Mouse (Mus musculus) hindlimb bud, embryonic 11.5 days (tissue): ENCODE measurements around the gene Ak7.

Experiments used
- DNase-seq: peaks from one replicate; pipeline ENCODE4 v3.0.0-alpha.2; 2012; ENCODE audit warnings: low read depth, low spot score; ENCODE audit errors: extremely low spot score

The Ak7 gene

DNA sequence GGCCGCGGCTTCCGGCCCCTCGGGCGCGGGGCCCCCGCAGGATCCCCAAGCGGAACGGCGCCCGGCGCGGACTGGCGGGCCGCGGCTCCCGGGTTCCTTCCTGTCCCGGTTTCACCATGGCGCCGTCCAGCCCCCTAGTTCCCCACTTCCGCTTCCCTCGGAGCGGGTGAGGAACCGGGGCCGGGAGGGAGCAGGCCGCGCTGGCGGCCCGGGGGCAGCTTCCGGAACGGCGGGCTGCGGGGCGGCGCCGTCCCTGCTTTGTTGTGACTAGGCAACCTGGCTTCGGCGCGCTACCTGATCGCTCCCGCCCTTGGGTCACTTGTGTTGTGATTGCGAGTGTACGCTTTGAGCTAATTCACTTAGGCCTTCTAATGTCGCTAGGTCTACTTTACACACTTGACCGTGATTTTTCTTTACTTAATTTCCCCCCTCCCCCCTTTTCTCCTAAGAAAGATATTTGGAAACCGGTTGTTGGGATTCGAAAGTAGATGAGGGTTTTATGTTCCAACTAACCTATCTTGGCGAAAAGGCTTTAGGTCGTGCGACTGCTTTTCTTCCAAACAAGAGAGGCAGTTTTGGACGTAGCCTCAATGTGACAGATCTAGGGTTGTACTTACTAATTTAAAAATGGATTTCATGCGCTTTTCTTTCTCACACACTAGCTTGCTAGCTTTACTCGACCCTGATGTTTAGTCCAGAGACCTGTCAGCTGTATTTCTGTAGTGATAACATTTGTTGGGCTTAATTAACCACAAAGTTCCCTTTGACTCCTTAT, 79.4 kb downstream of the Ak7 start:
- no peak for DNase-seq

DNA sequence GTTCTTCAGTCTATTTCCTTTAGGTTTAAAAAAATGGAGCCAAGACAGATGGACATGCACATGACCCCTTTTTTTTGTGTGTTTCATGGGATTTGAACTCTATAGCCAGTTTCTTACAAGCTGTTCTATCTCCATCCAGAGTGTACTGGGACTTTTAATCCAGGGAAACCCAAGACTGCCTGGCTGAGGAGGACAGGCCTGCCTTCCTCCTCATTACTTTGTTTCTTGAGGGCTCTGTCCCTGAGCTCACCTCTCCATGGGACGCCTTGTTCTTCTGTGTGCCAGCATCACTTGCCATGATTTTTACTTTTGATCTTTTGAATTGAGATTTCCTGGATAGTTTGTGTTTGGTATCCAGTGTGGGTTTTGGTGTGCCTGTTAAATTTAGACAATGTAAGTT, 80.3 kb downstream of the Ak7 start:
- DNase-seq, result no peak

DNA sequence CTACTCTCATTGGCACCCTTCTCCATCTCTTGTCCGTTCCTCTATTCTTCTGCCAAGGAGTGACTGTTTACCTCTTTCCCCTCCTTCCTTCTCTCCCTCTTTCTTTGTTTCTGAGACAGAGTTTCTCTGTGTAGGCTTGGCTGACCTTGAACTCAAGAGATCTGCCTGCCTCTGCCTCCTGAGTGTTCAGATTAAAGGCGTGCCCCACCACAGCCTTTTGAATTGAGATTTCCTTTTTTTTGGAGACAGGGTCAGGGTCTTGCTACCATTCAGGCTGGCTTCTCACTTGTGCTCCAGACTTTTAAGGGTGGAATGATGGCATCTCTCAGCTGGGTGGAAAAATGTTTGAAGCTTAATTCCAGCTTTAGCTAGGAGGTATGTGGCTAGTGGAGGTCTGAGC, 81.8 kb downstream of the Ak7 start:
- DNase-seq, result no peak

DNA sequence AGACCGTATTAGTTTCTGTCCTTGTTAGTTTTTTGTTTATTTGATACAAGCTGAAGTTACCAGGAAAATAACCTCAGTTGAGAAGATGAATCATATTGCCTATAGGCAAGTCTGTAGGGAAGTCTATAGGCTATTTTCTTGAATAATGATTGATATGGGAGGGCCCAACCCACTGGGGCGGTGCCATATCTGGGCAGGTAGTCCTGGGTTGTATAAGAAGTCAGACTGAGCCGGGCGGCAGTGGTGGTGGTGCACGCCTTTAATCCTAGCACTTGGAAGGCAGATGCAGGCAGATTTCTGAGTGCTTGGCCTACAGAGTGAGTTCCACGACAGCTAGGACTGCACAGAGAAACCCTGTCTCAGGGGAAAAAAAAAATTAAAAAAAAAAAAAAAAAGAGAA, 84.1 kb downstream of the Ak7 start:
- DNase-seq, result no peak

DNA sequence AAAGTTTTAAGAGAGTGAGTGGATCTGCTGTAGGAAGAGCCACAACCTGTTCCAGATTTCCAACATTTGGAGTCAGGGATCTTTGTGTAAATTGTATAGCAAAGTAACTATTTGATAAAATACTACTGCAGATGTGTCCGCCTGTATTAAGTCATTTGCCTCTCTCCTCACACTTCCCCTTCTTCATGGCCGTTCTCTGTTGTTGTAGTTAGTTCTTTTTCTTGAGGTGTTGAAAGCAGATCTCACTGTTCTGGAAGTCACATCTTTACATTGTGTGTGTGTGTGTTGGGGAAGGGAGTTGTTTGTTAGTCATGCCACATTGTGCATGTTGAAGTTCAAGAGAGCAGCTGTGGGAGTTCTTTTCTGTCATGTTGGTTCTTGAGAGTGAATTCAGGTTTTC, 89.1 kb downstream of the Ak7 start:
- no peak for DNase-seq

DNA sequence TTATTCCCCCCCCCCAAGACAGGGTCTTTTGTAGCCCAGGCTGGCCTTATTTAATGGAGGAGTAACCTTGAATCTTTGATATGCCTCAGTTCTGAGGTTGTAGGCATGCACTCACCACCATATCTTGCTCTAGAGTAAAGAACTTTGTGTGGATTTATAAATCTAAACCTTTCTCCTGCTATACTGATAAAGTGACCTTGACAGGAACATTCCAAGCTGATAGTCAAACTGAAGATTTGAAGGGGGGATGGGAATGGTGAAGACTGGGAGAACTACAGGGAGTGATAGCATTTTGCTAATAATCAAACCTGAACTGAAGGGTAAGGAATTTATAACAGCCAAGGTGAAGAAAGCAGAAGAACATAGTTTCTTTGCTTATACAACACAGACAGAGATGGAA, 92.2 kb downstream of the Ak7 start:
- no peak for DNase-seq

DNA sequence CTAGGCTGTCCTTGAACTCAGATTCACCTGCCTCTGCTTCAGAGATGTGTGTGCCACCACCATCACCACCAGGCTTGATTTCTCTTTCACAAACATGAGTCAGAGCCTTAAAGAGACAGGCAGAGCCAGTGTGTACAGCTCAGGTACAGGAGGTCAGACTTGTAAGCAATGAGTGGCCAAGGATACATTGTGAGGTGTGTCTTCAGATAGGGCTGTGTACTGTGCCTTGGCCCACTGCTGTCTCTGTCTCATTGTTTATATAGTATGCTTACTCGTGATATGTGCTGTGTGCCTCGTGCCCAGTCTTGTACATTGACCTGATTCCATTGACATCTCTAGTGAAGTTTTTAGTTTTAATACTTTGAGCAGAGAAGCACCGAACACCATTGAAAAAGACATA, 100.0 kb downstream of the Ak7 start:
- no peak for DNase-seq

DNA sequence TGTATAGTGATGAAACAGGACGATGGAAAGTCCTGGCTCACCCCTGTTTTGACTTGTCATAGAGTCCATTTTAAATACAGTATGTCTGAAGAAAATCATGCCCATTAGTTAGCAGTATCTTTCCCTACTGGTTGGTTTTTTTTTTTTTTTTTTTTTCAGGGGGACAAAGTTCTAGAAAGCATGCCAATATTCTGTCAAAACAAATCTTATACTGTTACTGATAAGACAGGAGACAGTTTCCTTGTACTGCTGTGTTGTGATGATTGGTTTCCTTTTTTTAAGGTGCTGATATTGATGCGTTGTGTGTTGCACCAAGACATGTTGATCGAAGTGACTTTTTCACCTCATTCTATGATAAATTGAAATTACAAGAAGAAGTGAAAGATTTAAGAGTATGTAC, 100.4 kb downstream of the Ak7 start:
- DNase-seq, result no peak

DNA sequence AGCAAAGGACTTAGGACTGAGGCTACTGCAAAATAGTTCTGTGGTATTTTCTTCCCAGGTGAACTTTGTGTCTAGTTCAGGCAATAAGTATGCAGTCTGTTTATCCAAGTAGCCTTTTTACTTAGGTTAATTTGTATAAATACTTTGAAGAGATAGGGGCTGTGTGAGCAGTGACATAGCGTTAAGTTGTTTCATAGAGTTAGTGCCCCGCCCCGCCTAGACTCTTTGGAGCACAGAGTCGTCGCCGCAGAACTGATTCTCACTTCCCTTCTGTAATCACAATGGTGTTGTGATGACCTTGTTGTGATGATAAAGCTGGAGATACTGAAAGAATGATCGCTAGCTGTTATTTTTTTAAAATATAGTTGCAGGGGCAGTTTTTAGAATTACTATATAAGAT, 101.6 kb downstream of the Ak7 start:
- DNase-seq, result no peak

DNA sequence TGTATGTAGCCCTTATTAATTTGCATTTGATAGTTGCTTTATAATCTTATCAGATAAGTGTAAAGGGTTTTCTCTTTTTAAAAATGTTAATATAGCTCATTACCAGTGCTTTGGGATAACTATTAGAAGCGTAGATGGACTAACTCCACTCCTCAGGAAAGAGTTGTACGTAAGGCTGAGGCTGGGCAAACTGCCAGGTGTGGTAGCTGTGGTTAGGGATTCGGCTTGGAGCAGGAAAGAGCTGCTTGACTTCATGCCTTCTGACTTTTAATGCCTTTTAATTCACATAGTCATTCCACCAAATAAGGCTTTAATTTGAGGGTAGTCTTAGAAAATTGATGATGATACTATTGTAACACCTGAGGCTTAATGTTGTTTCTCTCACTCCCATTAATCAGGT, 103.2 kb downstream of the Ak7 start:
- DNase-seq, result no peak

DNA sequence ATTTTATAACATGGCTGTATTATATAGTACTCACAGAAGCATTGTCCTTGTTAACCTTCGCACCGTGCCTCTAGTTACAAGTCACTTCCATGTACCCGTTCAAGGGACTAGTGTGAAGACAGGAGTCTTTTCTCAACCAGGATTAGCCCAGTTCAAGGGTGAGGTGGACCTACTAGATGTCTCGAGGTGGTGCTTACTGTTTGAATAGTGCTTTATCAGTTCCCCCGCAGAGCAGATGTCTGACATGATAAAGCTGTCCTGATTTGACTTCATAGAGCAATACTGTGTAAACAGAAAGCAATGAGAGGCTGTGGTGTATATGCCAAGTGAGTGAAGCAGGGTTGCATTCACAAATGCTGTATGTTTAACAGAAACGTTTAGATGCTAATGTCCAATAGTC, 104.8 kb downstream of the Ak7 start:
- no peak for DNase-seq

DNA sequence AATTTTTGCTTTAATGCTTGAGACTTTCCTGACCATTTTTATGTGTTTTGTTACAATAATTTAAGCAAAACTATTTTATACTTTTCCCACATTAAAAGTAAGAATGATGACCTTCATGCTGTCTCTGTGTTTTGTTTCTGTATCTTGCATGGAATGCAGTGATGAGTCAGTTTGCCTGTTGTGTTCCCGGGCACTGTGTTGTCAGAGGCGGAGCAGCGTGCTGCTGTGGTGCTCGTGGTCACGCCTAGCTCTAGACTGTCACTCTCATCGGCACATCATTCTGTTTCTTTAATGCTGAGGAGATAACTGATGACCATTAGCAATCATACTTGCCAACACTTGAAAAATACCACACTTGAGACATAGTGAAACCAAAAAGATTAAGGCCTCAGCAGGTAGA, 108.2 kb downstream of the Ak7 start:
- DNase-seq, result no peak

DNA sequence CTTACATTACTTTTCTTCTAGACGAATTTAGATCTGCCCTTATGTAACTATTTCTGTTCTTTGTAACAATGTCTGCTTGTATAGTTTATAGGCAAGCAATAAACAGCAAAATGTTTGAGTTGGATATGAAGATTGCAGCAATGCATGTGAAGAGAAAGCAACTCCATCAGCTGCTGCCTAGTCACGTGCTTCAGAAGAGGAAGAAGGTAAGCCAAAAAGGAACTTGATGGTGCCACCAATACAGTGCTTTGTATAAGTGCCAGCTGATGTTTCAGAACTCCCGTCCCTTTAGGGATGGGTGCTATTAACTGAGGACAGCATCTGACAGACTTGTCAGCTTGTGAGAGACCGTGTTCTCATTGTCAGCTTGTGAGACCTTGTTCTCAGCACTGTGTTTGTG, 117.7 kb downstream of the Ak7 start:
- DNase-seq, result no peak

DNA sequence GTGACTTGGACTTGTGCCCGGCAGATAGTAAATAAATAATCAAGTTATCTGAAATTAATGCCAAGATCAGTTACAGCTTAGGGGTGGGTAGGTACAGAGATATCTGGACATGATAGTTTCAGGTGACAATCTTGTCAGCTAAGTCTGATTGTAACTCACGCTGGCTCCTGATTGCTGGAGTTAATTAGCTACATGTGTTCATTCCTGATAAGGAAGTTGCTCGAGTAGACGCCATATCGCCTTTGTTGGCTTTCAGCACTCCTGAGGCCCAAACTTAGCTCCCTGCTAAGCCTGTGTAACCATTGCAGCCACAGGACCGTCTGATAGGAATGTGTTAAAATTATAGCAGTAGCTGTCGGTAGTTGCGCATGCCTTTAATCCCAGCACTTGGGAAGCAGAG, 119.0 kb downstream of the Ak7 start:
- DNase-seq, result no peak

DNA sequence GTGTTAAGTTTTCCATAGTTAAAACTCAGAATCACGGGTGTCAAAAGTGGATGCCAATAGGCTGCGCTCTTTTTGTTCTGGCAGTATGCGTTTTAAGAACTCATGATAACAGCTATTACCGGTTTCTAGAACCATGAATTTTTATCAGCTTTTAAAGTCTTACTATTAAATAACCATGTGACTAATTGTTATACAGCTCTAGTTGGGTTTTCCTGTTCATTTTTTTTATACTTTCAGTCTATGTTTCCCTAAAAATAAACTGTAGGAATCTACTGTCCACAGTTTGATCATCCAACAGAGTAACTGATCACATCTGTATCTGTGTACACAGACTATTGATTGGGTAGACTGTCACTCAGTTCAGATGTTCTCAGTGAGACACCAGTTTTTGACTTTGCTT, 119.5 kb downstream of the Ak7 start:
- DNase-seq, result no peak
